Mouse (Mus musculus) MN1 (cell line): ENCODE data around the gene Slc44a4.
"Not testable (repeated sequence)": the region's sequence is repeated elsewhere in the genome, so short reads cannot be mapped to it uniquely, and the experiment has no call there.

Source experiments
- DNase-seq: peaks from one replicate; pipeline ENCODE4 v3.0.0-alpha.2; 2016; ENCODE audit warnings: low spot score

The Slc44a4 gene

DNA sequence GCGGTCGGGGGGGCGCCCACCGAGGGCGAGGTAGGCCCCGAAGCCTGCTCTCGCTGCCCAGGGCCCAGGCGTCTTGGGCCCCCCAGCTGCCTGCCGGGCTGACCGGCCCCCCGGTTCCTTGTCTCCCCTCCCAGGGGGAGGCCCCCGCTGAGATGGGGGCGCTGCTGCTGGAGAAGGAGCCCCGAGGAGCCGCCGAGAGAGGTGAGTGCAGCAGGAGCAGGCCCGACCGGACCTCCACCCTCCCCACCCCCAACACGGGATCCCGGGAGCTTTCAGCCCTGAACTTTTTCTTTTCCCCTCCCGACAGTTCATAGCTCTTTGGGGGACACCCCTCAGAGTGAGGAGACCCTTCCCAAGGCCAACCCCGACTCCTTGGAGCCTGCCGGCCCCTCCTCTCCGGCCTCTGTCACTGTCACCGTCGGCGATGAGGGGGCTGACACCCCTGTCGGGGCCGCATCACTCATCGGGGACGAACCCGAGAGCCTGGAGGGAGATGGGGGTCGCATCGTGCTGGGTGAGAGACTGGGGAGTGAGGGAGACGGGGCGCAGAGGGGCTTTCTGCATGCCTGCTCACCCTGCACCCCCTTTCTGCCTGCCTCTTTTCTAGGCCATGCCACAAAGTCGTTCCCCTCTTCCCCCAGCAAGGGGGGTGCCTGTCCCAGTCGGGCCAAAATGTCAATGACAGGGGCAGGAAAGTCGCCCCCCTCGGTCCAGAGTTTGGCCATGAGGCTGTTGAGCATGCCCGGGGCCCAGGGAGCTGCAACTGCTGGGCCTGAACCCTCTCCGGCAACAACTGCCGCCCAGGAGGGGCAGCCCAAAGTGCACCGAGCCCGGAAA is 15.0 kb upstream of the Slc44a4 start:
- DNase-seq: peak; percentile 30

- peak; percentile 56 for DNase-seq
Observed at GRCm38 (mm10) chr17:34899890-34900243, 14.4 kb upstream of the Slc44a4 start.

DNA sequence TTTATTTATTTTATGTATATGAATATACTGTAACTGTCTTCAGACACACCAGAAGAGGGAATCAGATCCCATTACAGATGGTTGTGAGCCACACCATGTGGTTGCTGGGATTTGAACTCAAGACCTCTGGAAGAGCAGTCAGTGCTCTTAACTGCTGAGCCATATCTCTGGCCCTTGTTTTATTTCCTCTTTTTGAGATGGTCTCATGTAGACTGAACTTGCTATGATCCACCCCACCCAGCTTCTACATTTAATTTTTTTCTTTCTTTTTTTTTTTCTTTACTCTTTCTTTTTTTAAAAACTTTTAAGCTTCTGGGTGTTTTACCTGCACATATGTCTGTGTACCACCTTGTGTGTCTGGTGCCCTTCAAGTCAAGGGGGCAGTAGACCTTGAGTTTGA is 13.4 kb upstream of the Slc44a4 start:
- DNase-seq: not testable (repeated sequence)

GRCm38 (mm10) chr17:34901948-34902347 is 12.3 kb upstream of the Slc44a4 start:
- not testable (repeated sequence) for DNase-seq

DNA sequence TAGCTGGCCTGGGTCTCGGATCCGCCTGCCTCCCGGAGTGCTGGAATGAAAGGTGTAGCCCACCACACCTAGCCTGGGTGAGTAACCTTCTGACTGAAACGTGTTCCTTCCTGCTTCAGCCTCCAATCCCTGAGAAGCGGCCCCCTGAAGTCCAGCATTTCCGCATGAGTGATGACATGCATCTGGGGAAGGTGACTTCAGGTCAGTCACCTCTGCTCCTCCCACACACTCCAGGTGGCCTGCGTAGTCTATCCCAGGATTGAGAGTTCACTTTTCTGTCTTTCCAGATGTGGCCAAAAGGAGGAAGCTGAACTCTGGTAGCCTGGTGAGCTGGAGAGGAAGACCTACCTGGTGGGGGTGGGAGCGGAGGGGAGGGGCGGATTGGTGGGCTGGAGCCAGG is 11.4 kb upstream of the Slc44a4 start:
- no peak for DNase-seq

GRCm38 (mm10) chr17:34910982-34911381 is 3.3 kb upstream of the Slc44a4 start:
- DNase-seq: no peak

- peak; percentile 81 for DNase-seq
Observed at GRCm38 (mm10) chr17:34911945-34912351, 2.3 kb upstream of the Slc44a4 start.

DNA sequence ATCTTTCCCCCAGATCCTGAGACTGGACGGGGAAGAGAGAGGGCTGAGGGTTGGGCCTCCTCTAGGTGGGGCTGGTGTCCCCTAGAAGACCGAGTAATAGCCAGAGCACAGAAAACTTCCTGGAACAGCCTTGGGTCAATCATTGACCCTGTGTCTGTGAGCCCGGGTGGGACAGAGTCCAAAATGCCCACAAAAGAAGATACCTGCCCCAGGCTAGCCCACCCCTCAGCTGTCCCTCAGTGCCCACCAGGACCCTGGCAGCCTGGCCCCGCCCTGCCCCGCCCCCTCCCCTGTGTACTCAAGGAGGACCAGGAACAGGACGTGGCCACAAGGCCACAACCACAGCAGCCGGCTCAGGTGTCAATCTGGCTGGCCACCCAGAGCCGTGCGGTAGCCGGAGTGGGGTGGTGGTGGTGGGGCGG is 1.2 kb downstream of the Slc44a4 start:
- DNase-seq: peak; percentile 51

DNA sequence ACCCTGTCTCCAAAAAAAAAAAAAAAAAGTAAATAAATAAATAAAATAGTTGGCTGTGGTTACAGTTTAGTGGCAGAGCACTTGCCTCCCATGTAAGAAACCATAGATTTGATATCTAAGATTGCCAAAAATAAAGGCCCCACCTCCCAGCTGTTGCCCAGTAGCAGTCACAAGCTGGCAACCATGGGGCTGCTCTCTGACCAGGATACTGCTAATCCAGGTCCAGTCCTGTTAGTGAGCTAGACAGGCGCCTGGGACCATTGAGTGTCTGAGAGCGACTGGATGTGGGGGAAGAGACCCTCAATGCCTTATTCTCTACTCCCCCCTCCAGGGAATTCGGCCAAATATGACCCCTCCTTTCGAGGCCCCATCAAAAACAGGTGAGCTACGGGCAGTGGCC is 2.0 kb downstream of the Slc44a4 start:
- no peak for DNase-seq

- no peak for DNase-seq
Observed at GRCm38 (mm10) chr17:34917188-34917587, 2.9 kb downstream of the Slc44a4 start.

DNA sequence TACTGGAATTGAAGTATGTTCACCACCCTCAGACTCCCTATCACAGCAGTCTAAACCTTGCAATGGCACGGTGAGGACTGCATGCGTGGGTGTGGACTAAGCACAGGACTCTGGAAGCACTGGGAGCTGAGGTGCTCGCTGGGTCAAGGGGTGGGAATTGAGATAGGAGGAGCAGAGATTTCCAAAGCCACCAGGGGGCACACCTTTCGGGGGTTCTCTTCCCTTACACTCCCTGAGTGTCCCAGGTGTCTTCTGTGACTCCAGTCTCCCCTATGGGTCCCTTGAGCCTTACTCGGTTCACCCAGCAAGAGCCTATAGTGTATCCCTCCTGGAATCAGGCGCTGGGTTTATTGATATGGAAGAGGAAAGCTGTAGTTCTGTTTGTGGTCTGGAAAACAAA is 8.7 kb downstream of the Slc44a4 start:
- peak; percentile 26 for DNase-seq

DNA sequence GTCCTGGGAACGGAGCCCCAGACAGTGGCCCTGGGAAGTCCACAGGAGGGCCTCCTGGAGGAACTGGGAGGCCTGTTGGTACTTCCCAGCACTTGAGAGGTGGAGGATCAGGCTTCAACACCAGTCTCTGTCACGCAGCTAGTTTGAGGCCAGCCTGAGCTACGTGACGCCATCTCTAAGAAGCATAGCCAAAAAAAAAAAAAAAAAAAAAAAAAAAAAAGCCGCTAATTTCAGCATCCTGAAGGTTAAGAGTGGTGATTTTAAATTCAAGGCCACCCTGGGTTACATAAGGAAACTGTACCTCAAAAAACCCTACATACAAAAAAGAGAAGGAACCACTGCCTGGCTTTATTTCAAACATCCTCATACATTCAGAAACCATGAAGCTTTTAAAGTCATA is 10.0 kb downstream of the Slc44a4 start:
- DNase-seq: no peak

DNA sequence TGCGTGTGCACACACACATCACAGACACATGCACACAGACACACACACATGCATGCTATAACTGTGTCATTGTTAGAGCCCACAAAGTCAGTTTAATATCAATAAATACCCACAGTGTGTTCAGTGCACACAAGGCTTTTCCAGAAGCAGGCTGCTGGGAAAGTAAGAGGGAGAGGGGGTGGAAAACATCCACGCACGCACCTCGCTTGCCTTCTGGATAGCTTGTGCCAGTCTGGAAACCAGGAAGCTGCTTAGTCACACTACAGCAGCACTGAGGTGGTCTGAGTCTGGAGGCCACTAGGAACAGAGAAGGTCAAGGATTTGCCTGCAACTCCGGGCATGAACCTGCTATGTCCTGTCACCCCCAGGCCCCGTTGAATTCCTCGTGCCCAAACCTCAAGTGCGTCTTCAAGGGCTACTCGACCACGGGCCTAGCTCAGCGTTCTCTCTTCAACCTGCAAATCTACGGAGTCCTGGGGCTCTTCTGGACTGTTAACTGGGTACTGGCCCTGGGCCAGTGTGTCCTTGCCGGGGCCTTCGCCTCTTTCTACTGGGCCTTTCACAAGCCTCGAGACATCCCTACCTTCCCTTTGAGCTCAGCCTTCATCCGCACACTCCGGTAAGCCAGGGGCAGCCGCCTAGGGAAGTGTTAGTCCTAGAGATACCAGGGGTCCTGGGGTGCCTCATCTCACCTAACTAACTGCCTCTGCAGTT is 13.2 kb downstream of the Slc44a4 start:
- DNase-seq: no peak

DNA sequence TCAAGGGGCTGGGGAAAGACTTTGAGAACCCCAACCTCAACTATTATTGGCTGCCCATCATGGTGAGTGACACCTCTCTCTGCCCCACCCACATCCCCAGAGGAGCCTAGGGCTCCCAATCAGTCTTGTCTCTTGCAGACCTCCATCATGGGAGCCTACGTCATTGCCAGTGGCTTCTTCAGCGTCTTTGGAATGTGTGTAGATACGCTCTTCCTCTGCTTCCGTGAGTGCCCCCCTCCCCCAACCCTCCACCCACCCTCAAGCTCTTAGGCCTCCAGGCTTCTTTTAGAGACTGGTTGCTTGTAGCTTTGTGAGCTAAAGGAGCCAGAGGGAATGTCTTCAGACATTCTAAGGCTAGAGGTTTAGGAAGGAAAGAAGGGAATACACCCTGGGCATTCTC is 14.6 kb downstream of the Slc44a4 start:
- DNase-seq: no peak

GRCm38 (mm10) chr17:34931061-34931734 is 16.9 kb downstream of the Slc44a4 start, which contains the start of gene Neu1:
TSS of gene Neu1 (plus strand) at chr17:34931253.
- peak; percentile 99 for DNase-seq

- DNase-seq: no peak
Observed at GRCm38 (mm10) chr17:34931735-34932098, 17.5 kb downstream of the Slc44a4 start.

DNA sequence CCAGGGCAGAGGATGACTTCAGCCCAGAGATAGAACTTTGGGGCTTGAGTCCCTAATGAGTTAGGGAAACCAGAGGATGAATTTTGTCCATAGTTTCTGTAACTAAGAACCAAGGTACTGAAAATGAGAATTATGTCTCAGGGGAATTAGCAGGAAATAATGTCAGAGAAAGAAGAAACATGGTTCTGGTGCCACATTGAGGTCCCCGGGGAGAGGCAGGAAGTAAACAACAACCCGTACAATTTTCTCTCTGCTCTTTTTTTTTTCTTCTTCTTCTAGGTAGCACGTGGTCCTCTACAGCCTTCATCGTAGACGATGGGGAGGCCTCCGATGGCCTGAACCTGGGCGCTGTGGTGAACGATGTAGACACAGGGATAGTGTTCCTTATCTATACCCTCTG is 18.0 kb downstream of the Slc44a4 start:
- DNase-seq: no peak

DNA sequence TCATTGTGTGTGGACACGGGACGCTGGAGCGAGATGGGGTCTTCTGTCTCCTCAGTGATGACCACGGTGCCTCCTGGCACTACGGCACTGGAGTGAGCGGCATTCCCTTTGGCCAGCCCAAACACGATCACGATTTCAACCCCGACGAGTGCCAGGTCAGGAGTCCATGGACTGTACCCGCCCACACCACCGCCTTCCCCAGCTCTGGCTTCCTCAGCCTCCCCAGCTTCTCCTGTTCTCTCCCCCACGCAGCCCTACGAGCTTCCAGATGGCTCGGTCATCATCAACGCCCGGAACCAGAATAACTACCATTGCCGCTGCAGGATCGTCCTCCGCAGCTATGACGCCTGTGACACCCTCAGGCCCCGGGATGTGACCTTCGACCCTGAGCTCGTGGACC is 19.8 kb downstream of the Slc44a4 start:
- no peak for DNase-seq

DNA sequence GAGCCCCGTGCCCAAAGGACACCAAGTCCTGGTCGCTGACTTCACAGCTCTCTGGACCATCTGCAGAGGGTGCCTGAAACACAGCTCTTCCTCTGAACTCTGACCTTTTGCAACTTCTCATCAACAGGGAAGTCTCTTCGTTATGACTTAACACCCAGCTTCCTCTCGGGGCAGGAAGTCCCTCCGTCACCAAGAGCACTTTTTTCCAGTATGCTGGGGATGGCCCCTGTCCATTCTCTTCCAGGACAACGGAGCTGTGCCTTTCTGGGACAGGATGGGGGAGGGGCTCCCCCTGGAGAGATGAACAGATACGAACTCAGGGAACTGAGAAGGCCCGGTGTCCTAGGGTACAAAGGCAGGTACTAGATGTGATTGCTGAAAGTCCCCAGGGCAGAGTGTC is 20.6 kb downstream of the Slc44a4 start:
- DNase-seq: no peak

- no peak for DNase-seq
Observed at GRCm38 (mm10) chr17:34937960-34938505, 23.8 kb downstream of the Slc44a4 start.

- no peak for DNase-seq
Observed at GRCm38 (mm10) chr17:34941344-34942041, 27.2 kb downstream of the Slc44a4 start.
